Mouse (Mus musculus) stomach, postnatal 0 days (tissue): ENCODE measurements around the gene Gdf9. TPM values are rescaled to one million over a fixed set of nuclear protein-coding genes. Genes with fewer than 3 reads are reported as not detected.

ENCODE experiments used
- ATAC-seq: fragments of 200-750 bp; cut with Nextera tagmentation; 2 replicates; pipeline ENCODE4 v1.8.0; 2017; ENCODE audit not compliant: low FRiP score, low TSS enrichment
- DNase-seq: peaks from one replicate; pipeline ENCODE4 v3.0.0-alpha.2; 2016; ENCODE audit warnings: low spot score
- H3K27ac ChIP-seq: fragments of 300-500 bp; sonication (generic); replicated peaks from 2 replicates; pipeline ENCODE4 v1.5.1; 2014; ENCODE audit warnings: mild to moderate bottlenecking, control low read depth
- H3K27me3 ChIP-seq: fragments of 300-500 bp; sonication (generic); 2 replicates; pipeline ENCODE4 v1.6.1; 2014; ENCODE audit warnings: low read length; ENCODE audit not compliant: control insufficient read depth, insufficient read depth
- H3K36me3 ChIP-seq: fragments of 300-500 bp; sonication (generic); 2 replicates; pipeline ENCODE4 v1.6.1; 2014; ENCODE audit warnings: low read length, mixed read lengths; ENCODE audit not compliant: control insufficient read depth, insufficient read depth
- H3K4me1 ChIP-seq: fragments of 300-500 bp; sonication (generic); replicated peaks from 2 replicates; pipeline ENCODE4 v1.6.1; 2014; ENCODE audit warnings: antibody characterized with exemption; ENCODE audit not compliant: control insufficient read depth, insufficient read depth
- H3K4me2 ChIP-seq: fragments of 300-500 bp; sonication (generic); replicated peaks from 2 replicates; pipeline ENCODE4 v1.6.1; 2014; ENCODE audit warnings: low read depth, mild to moderate bottlenecking, control low read depth, moderate library complexity
- H3K4me3 ChIP-seq: fragments of 300-500 bp; sonication (generic); 2 replicates; pipeline ENCODE4 v1.5.1; 2014; ENCODE audit warnings: low read depth, low read length, control low read depth
- H3K9ac ChIP-seq: fragments of 300-500 bp; sonication (generic); 2 replicates; pipeline ENCODE4 v1.6.1; 2014; ENCODE audit warnings: mild to moderate bottlenecking, low read length, control low read depth, mixed read lengths
- H3K9me3 ChIP-seq: fragments of 300-500 bp; sonication (generic); 2 replicates; pipeline ENCODE4 v1.6.1; 2016; ENCODE audit warnings: low read length; ENCODE audit not compliant: control insufficient read depth
- CTCF ChIP-seq: IDR thresholded peaks from 2 replicates; pipeline ENCODE4 v1.5.1; 2016; ENCODE audit warnings: antibody characterized with exemption, low read depth, mild to moderate bottlenecking, moderate library complexity
- EP300 ChIP-seq: optimal IDR thresholded peaks from 2 replicates; pipeline ENCODE3; 2016; ENCODE audit warnings: antibody characterized with exemption
- WGBS: fragments of 180-500 bp; shearing (Covaris S2); extraction: QIAGEN DNeasy Blood & Tissue Kit; methylation state at CpG from one replicate; pipeline ENCODE4 v1.1.7; 2014; 5-methylcytosine and 5-hydroxymethylcytosine counted together
- polyA plus RNA-seq: library from polyadenylated mRNA; unstranded; fragments of >200 nt; fragmentation: Nextera tagmentation; extraction: Ambion mirVana; gene quantifications from 2 replicates; pipeline ENCODE4 v1.2.1, GENCODE M21; 2015

Gene Gdf9
- 0.78 and 0.88 TPM in 2 replicates for polyA plus RNA-seq

DNA sequence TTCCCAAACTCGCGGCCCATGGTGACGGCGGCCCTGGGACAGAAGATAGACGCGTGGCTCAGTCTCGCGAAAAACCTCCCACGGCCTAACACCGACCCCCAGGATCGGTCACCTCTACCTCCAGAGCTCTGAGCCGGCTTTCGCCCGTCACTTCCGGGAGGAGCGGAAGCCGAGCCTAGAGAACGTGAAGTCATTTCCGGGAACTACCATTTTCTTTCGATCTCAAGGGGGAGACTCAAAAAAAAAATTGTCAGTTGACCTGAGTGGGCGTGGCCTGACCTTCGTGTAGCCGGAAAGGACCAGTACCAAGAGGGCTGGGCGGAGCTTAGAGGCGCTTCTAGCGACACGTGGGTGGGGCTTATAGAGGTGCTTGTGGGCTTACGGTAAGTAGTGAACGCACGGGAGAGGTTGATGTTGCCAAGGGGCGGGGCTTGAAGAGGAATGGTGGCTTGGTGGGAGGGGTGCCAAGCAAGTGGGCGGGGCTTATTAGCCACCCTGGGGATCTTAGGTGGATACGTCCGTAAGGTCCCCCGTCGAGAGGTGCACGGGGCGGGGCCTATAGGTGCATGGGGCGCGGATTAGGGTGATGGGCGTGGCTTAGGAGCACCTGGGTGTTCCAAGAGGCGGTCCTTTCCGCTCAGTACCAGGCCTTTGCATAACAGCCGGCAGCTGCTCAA is at the start of gene Gdf9, which contains the start of gene Uqcrq:
Gene Gdf9, plus strand, starts transcription at position 354 of the 677 bp plus-strand sequence.
Gene Uqcrq, minus strand, starts transcription at position 162 of the 677 bp plus-strand sequence.
- under 1% methylated on average over 44 of the region's 44 CpGs for WGBS
- H3K36me3 ChIP-seq: no peaks in the 10 kb centered on the region
- peak within 1 kb of the TSS; percentile 88 for H3K4me2 ChIP-seq

DNA sequence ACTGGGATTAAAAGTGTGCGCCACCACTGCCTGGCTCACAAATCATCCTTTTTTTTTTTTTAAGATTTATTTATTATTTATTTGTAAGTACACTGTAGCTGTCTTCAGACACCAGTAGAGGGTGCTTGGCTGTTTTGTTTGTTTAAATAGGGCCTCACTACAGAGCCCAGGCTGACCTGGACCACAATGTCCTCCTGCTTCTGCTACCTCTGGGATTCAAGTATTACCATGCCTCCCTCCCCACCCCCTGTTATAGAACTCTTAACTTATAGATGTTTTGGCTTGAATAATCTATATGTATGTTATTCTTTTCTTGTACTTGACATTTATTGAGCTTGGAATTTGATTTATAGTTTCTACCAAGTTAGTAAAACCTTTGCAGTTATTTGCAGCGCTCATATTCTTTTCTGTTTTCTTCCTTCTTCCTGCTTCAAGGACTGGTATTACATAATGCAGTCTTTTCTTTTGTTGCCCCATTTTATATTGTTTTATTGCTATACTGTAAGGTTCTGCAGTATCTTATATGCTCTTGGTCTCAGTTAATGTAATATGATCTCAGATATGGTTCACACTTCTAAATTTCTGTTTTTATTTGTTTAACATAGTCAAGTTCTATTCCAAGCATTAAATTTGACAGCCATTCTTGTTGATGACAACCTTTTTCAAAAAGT is 46.9 kb upstream of the Gdf9 start:
- TF ChIP-seq EP300 (no peak), CTCF (no peak)
- no peak overlapping the region for H3K4me2 ChIP-seq
- ATAC-seq (no peak), DNase-seq (no peak)
- H3K4me1 ChIP-seq: no peaks in the 10 kb centered on the region
- H3K4me3 ChIP-seq: no peak overlapping the region
- 0 out of 2 replicates have a peak, but pooled peaks cover 3% of the 10 kb centered on the region for H3K36me3 ChIP-seq
- WGBS: 83% methylated on average over 2 of the region's 2 CpGs
- no peaks in the 10 kb centered on the region for H3K9me3 ChIP-seq
- H3K27ac ChIP-seq: no peak overlapping the region
- H3K9ac ChIP-seq: no peak overlapping the region
- no peaks in the 10 kb centered on the region for H3K27me3 ChIP-seq

More for the DNA sequence above, at the start of gene Gdf9, which contains the start of gene Uqcrq:
- Histone ChIP-seq H3K4me3 (peak within 1 kb of the TSS; percentile 80), H3K4me1 (no peaks in the 10 kb centered on the region; the same call in 1 of the 2 replicates), H3K27me3 (no peaks in the 10 kb centered on the region), H3K9ac (peak within 1 kb of the TSS; percentile 87), H3K9me3 (no peaks in the 10 kb centered on the region), H3K27ac (peak within 1 kb of the TSS; percentile 90)
- peak; percentile 100 for DNase-seq
- TF ChIP-seq CTCF (no peak), EP300 (peak; percentile 69)
- ATAC-seq: peak; percentile 94

DNA sequence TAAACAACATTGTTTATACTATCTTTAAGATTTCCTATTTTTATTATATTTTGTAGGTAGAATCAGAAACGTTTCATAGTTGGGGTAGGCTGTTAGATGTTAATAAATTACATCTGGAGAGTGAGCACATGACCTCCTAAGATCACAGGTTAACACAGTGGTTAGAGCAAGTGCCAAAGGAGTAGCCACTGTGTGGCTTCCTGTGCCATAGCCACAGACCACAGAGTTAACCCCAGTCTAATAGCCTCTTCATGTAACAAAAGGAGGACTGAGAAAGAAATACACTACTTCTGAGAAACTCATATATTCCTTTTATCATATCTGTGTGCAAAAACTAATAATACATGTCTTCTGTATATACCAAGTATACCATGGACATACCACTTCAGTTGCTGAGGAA is 37.0 kb upstream of the Gdf9 start:
- no peaks in the 10 kb centered on the region for H3K9me3 ChIP-seq
- H3K4me2 ChIP-seq: no peak overlapping the region
- ATAC-seq: no peak
- H3K27ac ChIP-seq: no peak overlapping the region
- H3K9ac ChIP-seq: no peak overlapping the region
- WGBS: 74% methylated on average over 1 of the region's 1 CpGs
- peaks cover 6% of the 10 kb centered on the region for H3K36me3 ChIP-seq
- no peaks in the 10 kb centered on the region for H3K27me3 ChIP-seq
- TF ChIP-seq EP300 (no peak), CTCF (no peak)
- no peak overlapping the region for H3K4me3 ChIP-seq
- H3K4me1 ChIP-seq: no peaks in the 10 kb centered on the region
- DNase-seq: no peak

DNA sequence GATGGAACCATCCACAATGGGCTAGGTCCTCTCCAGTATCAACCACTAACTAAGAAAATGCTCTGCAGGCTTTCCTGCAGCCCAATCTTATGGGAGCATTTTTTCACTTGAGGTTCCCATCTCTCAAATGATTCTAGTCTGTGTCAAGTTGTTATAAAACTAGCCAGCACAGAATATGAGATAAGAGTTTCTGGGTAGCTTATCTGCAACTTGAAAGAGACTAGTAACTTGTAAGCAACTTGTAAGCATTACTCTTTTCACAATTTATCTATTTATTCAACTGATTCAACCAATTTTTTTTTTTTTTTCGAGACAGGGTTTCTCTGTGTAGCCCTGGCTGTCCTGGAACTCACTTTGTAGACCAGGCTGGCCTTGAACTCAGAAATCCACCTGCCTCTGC is 27.2 kb upstream of the Gdf9 start:
- Histone ChIP-seq H3K4me2 (no peak overlapping the region), H3K27me3 (no peaks in the 10 kb centered on the region), H3K9me3 (no peaks in the 10 kb centered on the region), H3K36me3 (peaks cover 31% of the 10 kb centered on the region), H3K27ac (no peak overlapping the region), H3K9ac (no peak overlapping the region), H3K4me1 (no peaks in the 10 kb centered on the region), H3K4me3 (no peak overlapping the region)
- DNase-seq: no peak
- TF ChIP-seq EP300 (no peak), CTCF (no peak)
- no peak for ATAC-seq
- 82% methylated on average over 1 of the region's 1 CpGs for WGBS

DNA sequence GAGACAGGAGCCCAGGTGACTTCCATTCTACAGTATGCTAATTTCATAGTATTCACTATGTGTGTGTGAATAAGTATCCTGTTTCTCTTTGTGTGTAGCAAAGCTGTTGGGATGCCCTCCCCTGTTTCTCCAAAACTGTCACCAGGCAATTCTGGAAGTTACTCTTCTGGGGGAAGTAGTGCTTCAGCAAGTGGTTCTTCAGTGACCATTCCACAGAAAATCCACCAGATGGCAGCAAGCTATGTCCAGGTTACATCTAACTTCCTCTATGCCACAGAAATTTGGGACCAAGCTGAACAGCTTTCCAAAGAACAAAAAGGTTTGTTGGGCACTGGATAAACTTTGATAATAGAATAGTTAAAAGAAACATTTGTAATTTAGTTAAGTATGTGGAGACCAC is 19.1 kb upstream of the Gdf9 start:
- H3K36me3 ChIP-seq: peaks cover 43% of the 10 kb centered on the region
- no peaks in the 10 kb centered on the region for H3K27me3 ChIP-seq
- H3K4me1 ChIP-seq: no peaks in the 10 kb centered on the region
- no peak overlapping the region for H3K4me3 ChIP-seq
- ATAC-seq: no peak
- H3K27ac ChIP-seq: no peak overlapping the region
- no peak overlapping the region for H3K9ac ChIP-seq
- TF ChIP-seq CTCF (peak; percentile 76), EP300 (no peak)
- no peak for DNase-seq
- no peak overlapping the region for H3K4me2 ChIP-seq
- no peaks in the 10 kb centered on the region for H3K9me3 ChIP-seq

DNA sequence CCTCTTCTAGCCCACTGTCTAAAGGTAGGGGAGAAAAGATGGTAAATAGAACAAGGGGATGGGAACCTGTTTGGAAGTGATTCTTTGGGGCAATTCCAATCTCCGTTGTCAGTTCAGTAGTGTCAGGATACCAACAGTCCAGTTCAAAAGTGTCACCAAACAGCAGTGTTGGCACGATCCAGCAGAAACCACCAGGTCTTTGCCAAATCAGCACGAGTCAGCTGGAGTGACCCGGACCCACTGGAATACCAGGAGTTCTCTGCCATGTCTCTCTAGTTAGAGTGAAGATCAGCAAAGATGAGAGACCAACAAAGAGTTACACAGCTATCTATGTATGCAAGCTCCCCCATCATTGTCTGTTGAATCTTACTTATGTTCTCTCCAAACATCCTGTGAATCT is 17.0 kb upstream of the Gdf9 start:
- Histone ChIP-seq H3K4me1 (no peaks in the 10 kb centered on the region), H3K36me3 (peaks cover 50% of the 10 kb centered on the region)
- no peak for ATAC-seq

More for the DNA sequence above, 17.0 kb upstream of the Gdf9 start:
- Histone ChIP-seq H3K9ac (no peak overlapping the region), H3K27ac (no peak overlapping the region), H3K9me3 (no peaks in the 10 kb centered on the region), H3K4me3 (no peak overlapping the region), H3K27me3 (no peaks in the 10 kb centered on the region), H3K4me2 (no peak overlapping the region)
- DNase-seq: no peak
- TF ChIP-seq EP300: no peak
- no peak for TF ChIP-seq CTCF
- whole genome bisulfite sequencing: 94% methylated on average over 4 of the region's 4 CpGs
